Mouse (Mus musculus): Measurements from ENCODE around the gene Gm8127. TPM values are rescaled to one million over a fixed set of nuclear protein-coding genes. Genes with fewer than 3 reads are reported as not detected.
"Not testable (repeated sequence)": the region's sequence is repeated elsewhere in the genome, so short reads cannot be mapped to it uniquely, and the experiment has no call there.

The Gm8127 gene
- total RNA-seq (2022): not detected

GRCm38 (mm10) chr14:43293503-43293902 is at the start of gene Gm8127:
Gm8127 (minus strand) TSS chr14:43293832.
- DNase-seq: not testable (repeated sequence)

GRCm38 (mm10) chr14:43337646-43338045 is 44.0 kb upstream of the Gm8127 start:
- not testable (repeated sequence) for DNase-seq

GRCm38 (mm10) chr14:43331362-43331880 is 37.8 kb upstream of the Gm8127 start:
- DNase-seq: not testable (repeated sequence)

- not testable (repeated sequence) for DNase-seq
These were observed 35.0 kb upstream of the Gm8127 start for GRCm38 (mm10) chr14:43328603-43329002.

GRCm38 (mm10) chr14:43319516-43319915 is 25.9 kb upstream of the Gm8127 start:
- not testable (repeated sequence) for DNase-seq

GRCm38 (mm10) chr14:43278681-43279080 is 15.0 kb downstream of the Gm8127 start:
- DNase-seq: not testable (repeated sequence)

- not testable (repeated sequence) for DNase-seq
These were observed 15.5 kb downstream of the Gm8127 start for GRCm38 (mm10) chr14:43278146-43278545.

GRCm38 (mm10) chr14:43277468-43277867 is 16.2 kb downstream of the Gm8127 start:
- DNase-seq: not testable (repeated sequence)

GRCm38 (mm10) chr14:43275752-43276151 is 17.9 kb downstream of the Gm8127 start:
- DNase-seq: not testable (repeated sequence)

GRCm38 (mm10) chr14:43274986-43275511 is 18.6 kb downstream of the Gm8127 start, which contains the start of gene Gm9732:
Gm9732 (plus strand) TSS chr14:43275036.
- DNase-seq: peak; percentile 18

- DNase-seq: not testable (repeated sequence)
These were observed 20.5 kb downstream of the Gm8127 start for GRCm38 (mm10) chr14:43273161-43273560.

- DNase-seq: not testable (repeated sequence)
These were observed 24.4 kb downstream of the Gm8127 start for GRCm38 (mm10) chr14:43269211-43269610.

GRCm38 (mm10) chr14:43268521-43269084 is 25.0 kb downstream of the Gm8127 start:
- not testable (repeated sequence) for DNase-seq

- not testable (repeated sequence) for DNase-seq
These were observed 30.2 kb downstream of the Gm8127 start for GRCm38 (mm10) chr14:43263421-43263820.

- not testable (repeated sequence) for DNase-seq
These were observed 35.3 kb downstream of the Gm8127 start, which contains the start of gene Gm8126 for GRCm38 (mm10) chr14:43258349-43258748. Gm8126 (plus strand) TSS chr14:43258649.

GRCm38 (mm10) chr14:43256511-43256910 is 37.1 kb downstream of the Gm8127 start:
- not testable (repeated sequence) for DNase-seq

- DNase-seq: not testable (repeated sequence)
These were observed 42.9 kb downstream of the Gm8127 start for GRCm38 (mm10) chr14:43250549-43251253.

- not testable (repeated sequence) for DNase-seq
These were observed 43.9 kb downstream of the Gm8127 start for GRCm38 (mm10) chr14:43249611-43250170.

All from adrenal gland, adult 8-10 months (tissue).